In genomic region chr11:20537221-20537620, GRCm38 (mm10) we compare ENCODE assay signal across 16 mouse cellular contexts.
"Had no signal": no experiment of that assay in that cellular context is flagged by ENCODE, and none has a peak within 500 bp of the region (broad histone marks: within the 10 kb centered on the region; RNA-seq: fewer than 3 reads in every experiment).

No protein-coding gene starts in this region.

- H3K27me3 ChIP-seq: neural tube, embryonic 13.5 days; neural tube, embryonic 15.5 days; stomach, embryonic 15.5 days had no signal

- H3K9ac ChIP-seq: neural tube, embryonic 13.5 days; neural tube, embryonic 15.5 days; stomach, embryonic 15.5 days had no signal

- H3K9me3 ChIP-seq: neural tube, embryonic 13.5 days; neural tube, embryonic 15.5 days; stomach, embryonic 15.5 days had no signal

- H3K36me3 ChIP-seq: neural tube, embryonic 13.5 days; neural tube, embryonic 15.5 days; stomach, embryonic 15.5 days had no signal

- DNase-seq: retina, postnatal 1 day; right cerebral cortex, adult 18-20 months; right cerebral cortex, postnatal 14 days; right cerebral cortex, postnatal 25 days; right cerebral cortex, postnatal 4 days; spleen, adult 18-20 months; thymus, adult 18-20 months; thymus, adult 2 months; thymus, postnatal 14 days; thymus, postnatal 25 days; thymus, postnatal 36 days; thymus, postnatal 4 days had no signal

- H3K27ac ChIP-seq: neural tube, embryonic 13.5 days; neural tube, embryonic 15.5 days; stomach, embryonic 15.5 days; stomach, postnatal 0 days had no signal

- H3K4me1 ChIP-seq: stomach, embryonic 15.5 days had no signal

- H3K4me3 ChIP-seq: neural tube, embryonic 13.5 days; neural tube, embryonic 15.5 days; stomach, embryonic 15.5 days had no signal

- H3K4me2 ChIP-seq: neural tube, embryonic 13.5 days; neural tube, embryonic 15.5 days; stomach, embryonic 15.5 days had no signal
